Mouse (Mus musculus) right cerebral cortex, adult 2 months (tissue): ENCODE measurements at regions not wholly inside any gene's neighbourhood (a gene's known extent, or its start where the extent isn't known, plus 50 kb on each side); places are given as distances from the start of the nearest gene placed in this dataset.

Experiments
- DNase-seq, 2 experiments: peaks; one replicate each; pipeline ENCODE4 v3.0.0; 2021 to 2022; ENCODE audit warnings: low spot score in 2 of 2

GRCm38 (mm10) chr3:33902431-33902830 is 58.3 kb upstream of the Ccdc39 start:
- no peak for DNase-seq

- DNase-seq = no peak
Observed at GRCm38 (mm10) chr3:33903326-33903725, 59.2 kb upstream of the Ccdc39 start.

GRCm38 (mm10) chr3:33903816-33904215 is 59.7 kb upstream of the Ccdc39 start:
- DNase-seq = no peak

GRCm38 (mm10) chr3:33904854-33905678 is 61.0 kb upstream of the Ccdc39 start:
- peak; percentile 4 to 5 for DNase-seq

GRCm38 (mm10) chr3:33905679-33906007 is 61.5 kb upstream of the Ccdc39 start:
- DNase-seq = no peak

- DNase-seq = no peak
Observed at GRCm38 (mm10) chr3:33907061-33907460, 63.0 kb upstream of the Ccdc39 start.

- DNase-seq = no peak
Observed at GRCm38 (mm10) chr3:33911559-33911958, 67.4 kb upstream of the Ccdc39 start.

GRCm38 (mm10) chr3:33913470-33913869 is 69.4 kb upstream of the Ccdc39 start:
- DNase-seq = no peak

GRCm38 (mm10) chr3:33914386-33914785 is 70.3 kb upstream of the Ccdc39 start:
- DNase-seq = no peak

GRCm38 (mm10) chr3:33915777-33916176 is 71.7 kb upstream of the Ccdc39 start:
- DNase-seq = no peak

GRCm38 (mm10) chr3:33916318-33916717 is 72.2 kb upstream of the Ccdc39 start:
- DNase-seq = no peak

- DNase-seq = no peak
Observed at GRCm38 (mm10) chr3:33916818-33917217, 72.7 kb upstream of the Ccdc39 start.

- peak; percentile 87 to 91 for DNase-seq
Observed at GRCm38 (mm10) chr3:33918785-33919184, 74.7 kb upstream of the Ccdc39 start.

- no peak for DNase-seq
Observed at GRCm38 (mm10) chr3:33925072-33925471, 81.0 kb upstream of the Ccdc39 start.

GRCm38 (mm10) chr3:33955064-33955463 is 64.7 kb upstream of the Fxr1 start:
- DNase-seq = no peak

- DNase-seq = peak; percentile 81 to 82
Observed at GRCm38 (mm10) chr3:33955854-33956624, 63.7 kb upstream of the Fxr1 start.

- DNase-seq = no peak
Observed at GRCm38 (mm10) chr3:33956625-33957023, 63.1 kb upstream of the Fxr1 start.

GRCm38 (mm10) chr3:33957676-33958075 is 62.1 kb upstream of the Fxr1 start:
- no peak for DNase-seq

- DNase-seq = no peak
Observed at GRCm38 (mm10) chr3:33958216-33958615, 61.5 kb upstream of the Fxr1 start.

- DNase-seq = no peak
Observed at GRCm38 (mm10) chr3:33960211-33960610, 59.5 kb upstream of the Fxr1 start.

- DNase-seq = no peak
Observed at GRCm38 (mm10) chr3:33962938-33963337, 56.8 kb upstream of the Fxr1 start.

GRCm38 (mm10) chr3:33967184-33967583 is 52.6 kb upstream of the Fxr1 start:
- DNase-seq = no peak
